Mouse (Mus musculus): ENCODE measurements at regions not wholly inside any gene's neighbourhood (a gene's known extent, or its start where the extent isn't known, plus 50 kb on each side); places are given as distances from the start of the nearest gene placed in this dataset.

- no peak overlapping the region for H3K4me3 ChIP-seq (ENCODE audit: low read depth, low read length)
- no peak overlapping the region for H3K27ac ChIP-seq (ENCODE audit: low read depth, low read length)
- no peak overlapping the region for H3K9ac ChIP-seq (ENCODE audit: low read length)
- H3K4me1 ChIP-seq (ENCODE audit: control insufficient read depth, insufficient read depth, low read length), result 0 out of 2 replicates have a peak, but pooled peaks cover 5% of the 10 kb centered on the region
- no peak for ATAC-seq
- H3K36me3 ChIP-seq (ENCODE audit: control insufficient read depth, insufficient read depth, low read length), result no peaks in the 10 kb centered on the region
- no peaks in the 10 kb centered on the region for H3K9me3 ChIP-seq (replicated peaks; ENCODE audit: control insufficient read depth, low read length)
- WGBS, result 99% methylated on average over 3 of the region's 3 CpGs
- no peak for DNase-seq (ENCODE audit: low spot score)
- no peaks in the 10 kb centered on the region for H3K27me3 ChIP-seq (replicated peaks; ENCODE audit: control insufficient read depth, insufficient read depth, low read length)
- no peak overlapping the region for H3K4me2 ChIP-seq (ENCODE audit: low read length)
These were observed 213.5 kb downstream of the Etnk1 start for GRCm38 (mm10) chr6:143380490-143380889.

- no peak overlapping the region for H3K9ac ChIP-seq (ENCODE audit: low read length)
- H3K27ac ChIP-seq (ENCODE audit: low read depth, low read length), result no peak overlapping the region
- no peaks in the 10 kb centered on the region for H3K36me3 ChIP-seq (ENCODE audit: control insufficient read depth, insufficient read depth, low read length)
- H3K27me3 ChIP-seq (replicated peaks; ENCODE audit: control insufficient read depth, insufficient read depth, low read length), result no peaks in the 10 kb centered on the region
- ATAC-seq (no peak), DNase-seq (ENCODE audit: low spot score) (no peak)
- no peak overlapping the region for H3K4me3 ChIP-seq (ENCODE audit: low read depth, low read length)
- H3K4me1 ChIP-seq (ENCODE audit: control insufficient read depth, insufficient read depth, low read length), result no peaks in the 10 kb centered on the region
- 96% methylated on average over 16 of the region's 16 CpGs for WGBS
- H3K9me3 ChIP-seq (replicated peaks; ENCODE audit: control insufficient read depth, low read length), result no peaks in the 10 kb centered on the region
- H3K4me2 ChIP-seq (ENCODE audit: low read length), result no peak overlapping the region
These were observed 219.8 kb downstream of the Etnk1 start for GRCm38 (mm10) chr6:143386597-143387450.

GRCm38 (mm10) chr6:143393543-143394207, 226.7 kb downstream of the Etnk1 start:
- Histone ChIP-seq H3K9ac (ENCODE audit: low read length) (no peak overlapping the region), H3K4me3 (ENCODE audit: low read depth, low read length) (no peak overlapping the region), H3K36me3 (ENCODE audit: control insufficient read depth, insufficient read depth, low read length) (no peaks in the 10 kb centered on the region), H3K4me2 (ENCODE audit: low read length) (no peak overlapping the region), H3K27me3 (replicated peaks; ENCODE audit: control insufficient read depth, insufficient read depth, low read length) (no peaks in the 10 kb centered on the region), H3K4me1 (ENCODE audit: control insufficient read depth, insufficient read depth, low read length) (no peaks in the 10 kb centered on the region), H3K27ac (ENCODE audit: low read depth, low read length) (no peak overlapping the region), H3K9me3 (replicated peaks; ENCODE audit: control insufficient read depth, low read length) (no peaks in the 10 kb centered on the region)
- no peak for ATAC-seq
- no peak for DNase-seq (ENCODE audit: low spot score)
- WGBS, result 72% methylated on average over 10 of the region's 10 CpGs

- H3K27ac ChIP-seq (ENCODE audit: low read depth, low read length), result no peak overlapping the region
- H3K4me3 ChIP-seq (ENCODE audit: low read depth, low read length), result no peak overlapping the region
- H3K27me3 ChIP-seq (replicated peaks; ENCODE audit: control insufficient read depth, insufficient read depth, low read length), result no peaks in the 10 kb centered on the region
- H3K9me3 ChIP-seq (replicated peaks; ENCODE audit: control insufficient read depth, low read length), result no peaks in the 10 kb centered on the region
- ATAC-seq, result no peak
- no peak overlapping the region for H3K4me2 ChIP-seq (ENCODE audit: low read length)
- H3K9ac ChIP-seq (ENCODE audit: low read length), result no peak overlapping the region
- WGBS, result 92% methylated on average over 15 of the region's 15 CpGs
- no peak for DNase-seq (ENCODE audit: low spot score)
- H3K36me3 ChIP-seq (ENCODE audit: control insufficient read depth, insufficient read depth, low read length), result no peaks in the 10 kb centered on the region
- no peaks in the 10 kb centered on the region for H3K4me1 ChIP-seq (ENCODE audit: control insufficient read depth, insufficient read depth, low read length)
These were observed 227.4 kb downstream of the Etnk1 start for GRCm38 (mm10) chr6:143394377-143394776.

DNA sequence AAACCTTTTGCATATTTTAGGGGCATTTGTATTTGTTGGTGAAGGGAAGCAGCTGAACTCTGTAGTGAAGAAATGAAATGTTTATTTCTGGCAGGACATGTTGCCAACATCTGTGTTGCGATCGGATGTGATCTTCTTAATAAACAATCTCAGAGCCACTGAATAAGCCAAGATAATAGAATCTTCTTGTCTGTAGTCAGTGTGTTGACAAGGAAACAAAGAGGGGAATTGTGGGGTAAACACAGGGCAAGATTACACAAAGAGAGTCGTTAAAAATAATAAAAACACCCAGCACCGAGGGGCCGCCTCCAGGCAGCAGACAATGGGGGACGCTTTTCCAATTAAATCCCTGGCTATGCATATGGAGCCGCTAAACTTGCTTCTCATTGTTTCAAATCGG, 234.4 kb downstream of the Etnk1 start:
- WGBS, result 5% methylated on average over 8 of the region's 8 CpGs
- no peak overlapping the region for H3K4me3 ChIP-seq (ENCODE audit: low read depth, low read length)
- no peaks in the 10 kb centered on the region for H3K36me3 ChIP-seq (ENCODE audit: control insufficient read depth, insufficient read depth, low read length)
- H3K9me3 ChIP-seq (replicated peaks; ENCODE audit: control insufficient read depth, low read length), result no peaks in the 10 kb centered on the region
- no peaks in the 10 kb centered on the region for H3K27me3 ChIP-seq (replicated peaks; ENCODE audit: control insufficient read depth, insufficient read depth, low read length)
- DNase-seq (ENCODE audit: low spot score) (peak; percentile 41), ATAC-seq (no peak)
- 0 out of 2 replicates have a peak, but pooled peaks cover 3% of the 10 kb centered on the region for H3K4me1 ChIP-seq (ENCODE audit: control insufficient read depth, insufficient read depth, low read length)
- H3K27ac ChIP-seq (ENCODE audit: low read depth, low read length), result no peak overlapping the region
- no peak overlapping the region for H3K9ac ChIP-seq (ENCODE audit: low read length)
- H3K4me2 ChIP-seq (ENCODE audit: low read length), result no peak overlapping the region

GRCm38 (mm10) chr6:143401921-143402320, 234.9 kb downstream of the Etnk1 start:
- 76% methylated on average over 7 of the region's 7 CpGs for WGBS
- DNase-seq (ENCODE audit: low spot score), result no peak

DNA sequence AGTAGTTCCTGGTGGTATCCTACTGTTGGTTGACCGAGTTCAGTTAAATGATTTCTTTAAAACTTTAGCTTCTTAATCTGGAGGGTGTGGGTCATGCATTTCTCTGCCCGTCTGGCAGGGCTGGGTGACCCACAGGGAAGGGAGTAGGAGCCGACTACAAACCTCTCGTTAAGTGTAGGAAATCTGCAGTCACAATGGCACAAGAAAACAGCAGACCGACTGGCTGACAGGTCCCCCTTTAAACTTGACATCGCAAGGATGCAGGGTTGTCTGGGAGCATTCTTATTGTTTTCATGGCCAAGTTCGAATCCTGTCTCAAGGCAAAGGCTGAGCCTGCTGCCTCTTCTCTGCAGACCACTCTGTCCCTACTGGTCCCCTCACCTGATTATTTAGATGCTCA, 235.7 kb downstream of the Etnk1 start:
- DNase-seq (ENCODE audit: low spot score) (no peak), ATAC-seq (no peak)
- Histone ChIP-seq H3K4me1 (ENCODE audit: control insufficient read depth, insufficient read depth, low read length) (0 out of 2 replicates have a peak, but pooled peaks cover 3% of the 10 kb centered on the region), H3K4me2 (ENCODE audit: low read length) (no peak overlapping the region), H3K9me3 (replicated peaks; ENCODE audit: control insufficient read depth, low read length) (no peaks in the 10 kb centered on the region), H3K9ac (ENCODE audit: low read length) (no peak overlapping the region), H3K4me3 (ENCODE audit: low read depth, low read length) (no peak overlapping the region), H3K27me3 (replicated peaks; ENCODE audit: control insufficient read depth, insufficient read depth, low read length) (no peaks in the 10 kb centered on the region), H3K36me3 (ENCODE audit: control insufficient read depth, insufficient read depth, low read length) (no peaks in the 10 kb centered on the region), H3K27ac (ENCODE audit: low read depth, low read length) (no peak overlapping the region)
- 55% methylated on average over 7 of the region's 7 CpGs for WGBS

More at GRCm38 (mm10) chr6:143401921-143402320, 234.9 kb downstream of the Etnk1 start:
- H3K27ac ChIP-seq (ENCODE audit: low read depth, low read length), result no peak overlapping the region
- no peaks in the 10 kb centered on the region for H3K9me3 ChIP-seq (replicated peaks; ENCODE audit: control insufficient read depth, low read length)
- no peak overlapping the region for H3K4me3 ChIP-seq (ENCODE audit: low read depth, low read length)
- 0 out of 2 replicates have a peak, but pooled peaks cover 3% of the 10 kb centered on the region for H3K4me1 ChIP-seq (ENCODE audit: control insufficient read depth, insufficient read depth, low read length)
- no peak overlapping the region for H3K4me2 ChIP-seq (ENCODE audit: low read length)
- ATAC-seq, result no peak
- no peaks in the 10 kb centered on the region for H3K27me3 ChIP-seq (replicated peaks; ENCODE audit: control insufficient read depth, insufficient read depth, low read length)
- no peaks in the 10 kb centered on the region for H3K36me3 ChIP-seq (ENCODE audit: control insufficient read depth, insufficient read depth, low read length)
- H3K9ac ChIP-seq (ENCODE audit: low read length), result no peak overlapping the region

DNA sequence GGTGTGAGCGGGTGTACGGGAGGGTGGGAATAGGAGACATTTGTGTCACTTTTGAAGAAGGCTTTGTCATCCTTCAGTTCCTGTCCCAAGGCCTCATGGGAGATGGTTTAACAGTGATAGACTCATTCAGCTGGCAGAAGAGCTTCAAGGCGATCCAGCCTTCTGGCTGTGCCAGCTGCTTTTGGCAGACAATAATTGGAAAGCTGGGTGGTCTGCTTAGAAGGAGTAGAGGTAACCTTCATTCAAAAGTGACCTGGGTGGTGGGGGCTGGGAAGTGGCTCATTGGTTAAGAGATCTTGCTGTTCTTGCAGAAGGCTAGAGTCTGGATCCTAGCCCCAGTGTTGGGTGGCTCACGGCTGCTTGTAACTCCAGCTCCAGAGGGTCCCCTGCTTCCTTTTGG, 237.5 kb downstream of the Etnk1 start:
- Histone ChIP-seq H3K27ac (ENCODE audit: low read depth, low read length) (no peak overlapping the region), H3K4me3 (ENCODE audit: low read depth, low read length) (no peak overlapping the region), H3K36me3 (ENCODE audit: control insufficient read depth, insufficient read depth, low read length) (no peaks in the 10 kb centered on the region), H3K27me3 (replicated peaks; ENCODE audit: control insufficient read depth, insufficient read depth, low read length) (no peaks in the 10 kb centered on the region), H3K4me2 (ENCODE audit: low read length) (no peak overlapping the region), H3K4me1 (ENCODE audit: control insufficient read depth, insufficient read depth, low read length) (0 out of 2 replicates have a peak, but pooled peaks cover 3% of the 10 kb centered on the region), H3K9me3 (replicated peaks; ENCODE audit: control insufficient read depth, low read length) (no peaks in the 10 kb centered on the region), H3K9ac (ENCODE audit: low read length) (no peak overlapping the region)
- ATAC-seq (no peak; the same call in 1 of the 2 replicates), DNase-seq (ENCODE audit: low spot score) (peak; percentile 41)
- WGBS, result 62% methylated on average over 4 of the region's 4 CpGs

GRCm38 (mm10) chr6:143412056-143412455, 245.0 kb downstream of the Etnk1 start:
- H3K27ac ChIP-seq (ENCODE audit: low read depth, low read length), result no peak overlapping the region
- no peaks in the 10 kb centered on the region for H3K4me1 ChIP-seq (ENCODE audit: control insufficient read depth, insufficient read depth, low read length)
- H3K27me3 ChIP-seq (replicated peaks; ENCODE audit: control insufficient read depth, insufficient read depth, low read length), result no peaks in the 10 kb centered on the region
- ATAC-seq (no peak), DNase-seq (ENCODE audit: low spot score) (no peak)
- no peaks in the 10 kb centered on the region for H3K36me3 ChIP-seq (ENCODE audit: control insufficient read depth, insufficient read depth, low read length)
- no peak overlapping the region for H3K4me3 ChIP-seq (ENCODE audit: low read depth, low read length)
- 91% methylated on average over 5 of the region's 5 CpGs for WGBS
- no peaks in the 10 kb centered on the region; the same call in 1 of the 2 replicates for H3K9me3 ChIP-seq (replicated peaks; ENCODE audit: control insufficient read depth, low read length)
- no peak overlapping the region for H3K4me2 ChIP-seq (ENCODE audit: low read length)
- H3K9ac ChIP-seq (ENCODE audit: low read length), result no peak overlapping the region
